Mouse (Mus musculus): Measurements from ENCODE around the gene Inpp5d. TPM values are rescaled to one million over a fixed set of nuclear protein-coding genes. Genes with fewer than 3 reads are reported as not detected.

The Inpp5d gene
- polyA plus RNA-seq, 2 experiments: 9.3 to 11.1 TPM

- H3K27ac ChIP-seq: no peak overlapping the region
- ATAC-seq (ENCODE audit: insufficient read depth) (no peak), DNase-seq (ENCODE audit: low read depth in 3 of 3, low spot score in 3 of 3) (no peak)
- TF ChIP-seq EP300 (IDR thresholded peaks at IDR 0.05; ENCODE audit: low read depth) (no peak), CTCF (IDR thresholded peaks at IDR 0.05; ENCODE audit: low read depth) (no peak)
- no peaks in the 10 kb centered on the region for H3K4me1 ChIP-seq (replicated peaks; ENCODE audit: control insufficient read depth in 2 of 2, insufficient read depth in 2 of 2, low read length in 1 of 2)
- H3K4me2 ChIP-seq (ENCODE audit: low read depth): no peak overlapping the region
- WGBS (ENCODE audit: insufficient replicate concordance): 80% methylated on average over 5 of the region's 5 CpGs
- no peak overlapping the region for H3K4me3 ChIP-seq (ENCODE audit: insufficient read depth in 1 of 2, low read depth in 2 of 2, low read length in 2 of 2)
- no peaks in the 10 kb centered on the region for H3K9me3 ChIP-seq (ENCODE audit: control insufficient read depth, low read length)
- no peaks in the 10 kb centered on the region for H3K27me3 ChIP-seq (ENCODE audit: control insufficient read depth, insufficient read depth, low read length)
- H3K9ac ChIP-seq (replicated peaks): no peak overlapping the region
- peaks cover 2% of the 10 kb centered on the region for H3K36me3 ChIP-seq (replicated peaks; ENCODE audit: control insufficient read depth, insufficient read depth, low read depth)
Measured at GRCm38 (mm10) chr1:87684071-87684470, 64.0 kb downstream of the Inpp5d start.

DNA sequence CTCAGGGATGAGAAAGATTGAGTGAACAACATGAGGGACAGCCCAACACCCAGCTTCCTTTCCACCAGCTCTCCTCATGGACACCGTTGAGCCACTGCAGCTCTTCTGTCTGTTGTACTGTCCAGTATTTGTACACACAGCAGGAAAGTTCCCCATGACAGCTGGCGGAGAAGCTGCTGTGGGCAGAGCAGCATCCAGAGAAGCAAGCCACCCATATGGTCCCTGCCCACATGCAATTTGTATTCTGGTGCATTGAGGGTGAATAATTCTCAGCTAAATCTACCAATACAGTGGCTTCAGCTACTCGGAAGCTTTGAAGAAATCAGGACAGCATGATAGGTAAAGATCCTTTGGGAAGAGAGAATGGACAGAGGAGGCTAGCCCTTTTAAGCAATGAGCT, 64.7 kb downstream of the Inpp5d start:
- H3K36me3 ChIP-seq (replicated peaks; ENCODE audit: control insufficient read depth, insufficient read depth, low read depth): peaks cover 2% of the 10 kb centered on the region
- DNase-seq (ENCODE audit: low read depth in 3 of 3, low spot score in 3 of 3) (no peak), ATAC-seq (ENCODE audit: insufficient read depth) (no peak)
- no peak overlapping the region for H3K4me3 ChIP-seq (ENCODE audit: insufficient read depth in 1 of 2, low read depth in 2 of 2, low read length in 2 of 2)
- 74% methylated on average over 3 of the region's 3 CpGs for WGBS (ENCODE audit: insufficient replicate concordance)
- no peak overlapping the region for H3K4me2 ChIP-seq (ENCODE audit: low read depth)
- no peaks in the 10 kb centered on the region for H3K9me3 ChIP-seq (ENCODE audit: control insufficient read depth, low read length)
- H3K4me1 ChIP-seq (replicated peaks; ENCODE audit: control insufficient read depth in 2 of 2, insufficient read depth in 2 of 2, low read length in 1 of 2): no peaks in the 10 kb centered on the region
- TF ChIP-seq EP300 (IDR thresholded peaks at IDR 0.05; ENCODE audit: low read depth) (no peak), CTCF (IDR thresholded peaks at IDR 0.05; ENCODE audit: low read depth) (no peak)
- no peaks in the 10 kb centered on the region for H3K27me3 ChIP-seq (ENCODE audit: control insufficient read depth, insufficient read depth, low read length)
- no peak overlapping the region for H3K27ac ChIP-seq
- H3K9ac ChIP-seq (replicated peaks): no peak overlapping the region

- Histone ChIP-seq H3K4me3 (ENCODE audit: insufficient read depth in 1 of 2, low read depth in 2 of 2, low read length in 2 of 2) (no peak overlapping the region), H3K27ac (no peak overlapping the region), H3K4me2 (ENCODE audit: low read depth) (no peak overlapping the region), H3K36me3 (replicated peaks; ENCODE audit: control insufficient read depth, insufficient read depth, low read depth) (peaks cover 2% of the 10 kb centered on the region), H3K9ac (replicated peaks) (no peak overlapping the region), H3K4me1 (replicated peaks; ENCODE audit: control insufficient read depth in 2 of 2, insufficient read depth in 2 of 2, low read length in 1 of 2) (no peaks in the 10 kb centered on the region), H3K9me3 (ENCODE audit: control insufficient read depth, low read length) (no peaks in the 10 kb centered on the region), H3K27me3 (ENCODE audit: control insufficient read depth, insufficient read depth, low read length) (no peaks in the 10 kb centered on the region)
- no peak for ATAC-seq (ENCODE audit: insufficient read depth)
- 71% methylated on average over 4 of the region's 4 CpGs for WGBS (ENCODE audit: insufficient replicate concordance)
- TF ChIP-seq CTCF (IDR thresholded peaks at IDR 0.05; ENCODE audit: low read depth) (no peak), EP300 (IDR thresholded peaks at IDR 0.05; ENCODE audit: low read depth) (no peak)
- no peak for DNase-seq (ENCODE audit: low read depth in 3 of 3, low spot score in 3 of 3)
Measured at GRCm38 (mm10) chr1:87686351-87686750, 66.2 kb downstream of the Inpp5d start.

DNA sequence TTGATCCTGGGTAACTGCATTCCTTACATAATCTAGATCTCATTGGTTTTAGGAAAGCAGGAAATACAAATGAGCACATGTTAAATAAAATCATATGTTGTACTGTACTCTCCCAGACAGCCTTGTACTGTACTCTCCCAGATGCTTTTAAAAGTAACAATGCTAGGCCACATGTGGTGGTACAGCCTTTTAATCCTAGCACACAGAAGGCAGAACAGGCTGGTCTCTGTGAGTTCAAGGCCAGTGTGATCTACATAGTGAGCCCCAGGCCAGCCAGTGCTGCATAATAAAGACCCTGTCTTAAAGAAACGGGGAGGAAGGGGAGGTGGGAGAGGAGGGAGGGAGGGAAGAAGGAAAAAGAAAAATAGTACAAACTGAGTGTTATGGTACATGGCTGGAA, 66.9 kb downstream of the Inpp5d start:
- ATAC-seq (ENCODE audit: insufficient read depth) (no peak), DNase-seq (ENCODE audit: low read depth in 3 of 3, low spot score in 3 of 3) (no peak)
- H3K4me3 ChIP-seq (ENCODE audit: insufficient read depth in 1 of 2, low read depth in 2 of 2, low read length in 2 of 2): no peak overlapping the region
- TF ChIP-seq CTCF (IDR thresholded peaks at IDR 0.05; ENCODE audit: low read depth): no peak
- no peak for TF ChIP-seq EP300 (IDR thresholded peaks at IDR 0.05; ENCODE audit: low read depth)
- no peak overlapping the region for H3K9ac ChIP-seq (replicated peaks)
- H3K4me1 ChIP-seq (replicated peaks; ENCODE audit: control insufficient read depth in 2 of 2, insufficient read depth in 2 of 2, low read length in 1 of 2): no peaks in the 10 kb centered on the region
- H3K27me3 ChIP-seq (ENCODE audit: control insufficient read depth, insufficient read depth, low read length): no peaks in the 10 kb centered on the region
- no peak overlapping the region for H3K27ac ChIP-seq
- no peak overlapping the region for H3K4me2 ChIP-seq (ENCODE audit: low read depth)
- H3K36me3 ChIP-seq (replicated peaks; ENCODE audit: control insufficient read depth, insufficient read depth, low read depth): peaks cover 2% of the 10 kb centered on the region
- WGBS (ENCODE audit: insufficient replicate concordance): 53% methylated on average over 1 of the region's 1 CpGs
- H3K9me3 ChIP-seq (ENCODE audit: control insufficient read depth, low read length): no peaks in the 10 kb centered on the region

DNA sequence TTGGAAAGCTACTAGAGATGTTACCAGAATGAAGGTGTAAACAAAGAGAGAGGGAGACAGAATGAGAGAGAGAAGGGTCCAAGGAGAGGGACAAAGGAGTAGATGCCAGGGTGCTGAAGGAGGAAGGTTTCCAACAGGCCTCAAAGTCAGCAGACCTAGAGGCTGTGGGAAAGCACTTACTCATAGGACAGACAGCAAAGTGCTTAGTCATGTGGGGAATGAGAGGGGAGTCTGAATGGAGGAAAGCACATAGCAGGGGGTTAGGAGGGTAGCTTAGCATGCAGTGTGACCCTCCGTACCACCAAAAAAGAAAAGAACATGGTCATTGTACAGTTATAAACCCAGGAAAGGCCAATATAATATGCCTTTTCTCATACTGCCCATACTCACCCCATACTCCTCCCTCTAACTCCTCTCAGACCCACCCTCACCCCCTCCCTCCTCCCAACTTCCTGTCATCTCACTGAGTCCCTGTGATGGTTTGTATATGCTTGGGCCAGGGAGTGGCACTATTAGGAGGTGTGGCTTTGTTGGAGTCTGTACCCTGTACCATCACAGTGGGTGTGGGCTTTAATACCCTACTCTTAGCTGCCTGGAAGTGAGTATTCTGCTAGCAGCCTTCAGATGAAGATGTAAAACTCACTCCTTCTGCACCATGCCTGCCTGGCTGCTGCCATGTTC, 69.7 kb downstream of the Inpp5d start:
- H3K27ac ChIP-seq: no peak overlapping the region
- no peak overlapping the region for H3K9ac ChIP-seq (replicated peaks)
- no peaks in the 10 kb centered on the region for H3K27me3 ChIP-seq (ENCODE audit: control insufficient read depth, insufficient read depth, low read length)
- no peaks in the 10 kb centered on the region for H3K36me3 ChIP-seq (replicated peaks; ENCODE audit: control insufficient read depth, insufficient read depth, low read depth)
- WGBS (ENCODE audit: insufficient replicate concordance): 79% methylated on average over 1 of the region's 1 CpGs
- no peak overlapping the region for H3K4me3 ChIP-seq (ENCODE audit: insufficient read depth in 1 of 2, low read depth in 2 of 2, low read length in 2 of 2)
- H3K4me1 ChIP-seq (replicated peaks; ENCODE audit: control insufficient read depth in 2 of 2, insufficient read depth in 2 of 2, low read length in 1 of 2): no peaks in the 10 kb centered on the region
- H3K9me3 ChIP-seq (ENCODE audit: control insufficient read depth, low read length): no peaks in the 10 kb centered on the region
- ATAC-seq (ENCODE audit: insufficient read depth): peak; percentile 73; the same call in 1 of the 2 replicates
- H3K4me2 ChIP-seq (ENCODE audit: low read depth): no peak overlapping the region
- DNase-seq (ENCODE audit: low read depth in 3 of 3, low spot score in 3 of 3): no peak
- no peak for TF ChIP-seq CTCF (IDR thresholded peaks at IDR 0.05; ENCODE audit: low read depth)
- no peak for TF ChIP-seq EP300 (IDR thresholded peaks at IDR 0.05; ENCODE audit: low read depth)
